Mouse (Mus musculus): ENCODE measurements at regions not wholly inside any gene's neighbourhood (a gene's known extent, or its start where the extent isn't known, plus 50 kb on each side); places are given as distances from the start of the nearest gene placed in this dataset.
A peak's percentile ranks its signal among the peaks of the same experiment; 100 is the strongest.

- DNase-seq (ENCODE audit: low read depth in 1 of 2, low spot score in 2 of 2): no peak
Observed at GRCm38 (mm10) chr11:20882756-20883155, 51.9 kb upstream of the Lgalsl start.

GRCm38 (mm10) chr11:20883907-20884306 lies 53.1 kb upstream of the Lgalsl start:
- DNase-seq (ENCODE audit: low read depth in 1 of 2, low spot score in 2 of 2): no peak

GRCm38 (mm10) chr11:20887044-20887443 lies 56.2 kb upstream of the Lgalsl start:
- DNase-seq (ENCODE audit: low read depth in 1 of 2, low spot score in 2 of 2): no peak

- no peak for DNase-seq (ENCODE audit: low read depth in 1 of 2, low spot score in 2 of 2)
Observed at GRCm38 (mm10) chr11:20890479-20890878, 59.6 kb upstream of the Lgalsl start.

- DNase-seq (ENCODE audit: low read depth in 1 of 2, low spot score in 2 of 2): no peak
Observed at GRCm38 (mm10) chr11:20891711-20892110, 60.9 kb upstream of the Lgalsl start.

GRCm38 (mm10) chr11:20896277-20897123 lies 65.6 kb upstream of the Lgalsl start:
- no peak for DNase-seq (ENCODE audit: low read depth in 1 of 2, low spot score in 2 of 2)

GRCm38 (mm10) chr11:20897468-20897867 lies 66.6 kb upstream of the Lgalsl start:
- DNase-seq (ENCODE audit: low read depth in 1 of 2, low spot score in 2 of 2): no peak

GRCm38 (mm10) chr11:20898558-20898957 lies 67.7 kb upstream of the Lgalsl start:
- DNase-seq (ENCODE audit: low read depth in 1 of 2, low spot score in 2 of 2): no peak

GRCm38 (mm10) chr11:20899766-20900165 lies 68.9 kb upstream of the Lgalsl start:
- no peak for DNase-seq (ENCODE audit: low read depth in 1 of 2, low spot score in 2 of 2)

GRCm38 (mm10) chr11:20902001-20902400 lies 71.1 kb upstream of the Lgalsl start:
- no peak for DNase-seq (ENCODE audit: low read depth in 1 of 2, low spot score in 2 of 2)

GRCm38 (mm10) chr11:20902910-20903309 lies 72.1 kb upstream of the Lgalsl start:
- no peak for DNase-seq (ENCODE audit: low read depth in 1 of 2, low spot score in 2 of 2)

GRCm38 (mm10) chr11:20907996-20908395 lies 77.1 kb upstream of the Lgalsl start:
- no peak for DNase-seq (ENCODE audit: low read depth in 1 of 2, low spot score in 2 of 2)

- no peak for DNase-seq (ENCODE audit: low read depth in 1 of 2, low spot score in 2 of 2)
Observed at GRCm38 (mm10) chr11:20908471-20908870, 77.6 kb upstream of the Lgalsl start.

GRCm38 (mm10) chr11:20913042-20913441 lies 82.2 kb upstream of the Lgalsl start:
- no peak for DNase-seq (ENCODE audit: low read depth in 1 of 2, low spot score in 2 of 2)

GRCm38 (mm10) chr11:20913598-20914296 lies 82.9 kb upstream of the Lgalsl start:
- peak; percentile 40 to 74 for DNase-seq (ENCODE audit: low read depth in 1 of 2, low spot score in 2 of 2)

GRCm38 (mm10) chr11:20914297-20914997 lies 83.6 kb upstream of the Lgalsl start:
- DNase-seq (ENCODE audit: low read depth in 1 of 2, low spot score in 2 of 2): no peak

- no peak for DNase-seq (ENCODE audit: low read depth in 1 of 2, low spot score in 2 of 2)
Observed at GRCm38 (mm10) chr11:20915182-20915602, 84.3 kb upstream of the Lgalsl start.

GRCm38 (mm10) chr11:20915687-20916432 lies 85.0 kb upstream of the Lgalsl start:
- no peak for DNase-seq (ENCODE audit: low read depth in 1 of 2, low spot score in 2 of 2)

- no peak for DNase-seq (ENCODE audit: low read depth in 1 of 2, low spot score in 2 of 2)
Observed at GRCm38 (mm10) chr11:20916473-20916911, 85.6 kb upstream of the Lgalsl start.

- DNase-seq (ENCODE audit: low read depth in 1 of 2, low spot score in 2 of 2): no peak
Observed at GRCm38 (mm10) chr11:20916961-20917360, 86.1 kb upstream of the Lgalsl start.

GRCm38 (mm10) chr11:20917483-20917882 lies 86.6 kb upstream of the Lgalsl start:
- DNase-seq (ENCODE audit: low read depth in 1 of 2, low spot score in 2 of 2): no peak

Data from monocyte, adult 2 months (primary cell).